Mouse (Mus musculus) heart, embryonic 15.5 days (tissue): ENCODE results near the gene Scd3. TPM values are rescaled to one million over a fixed set of nuclear protein-coding genes. Genes with fewer than 3 reads are reported as not detected.

Experiments used
- ATAC-seq: fragments of 200-750 bp; cut with Nextera tagmentation; replicated peaks from 2 replicates; pipeline ENCODE4 v1.8.0; 2017; ENCODE audit warnings: low read depth, moderate TSS enrichment; ENCODE audit not compliant: insufficient number of reproducible peaks, insufficient read depth, low FRiP score
- H3K27ac ChIP-seq: fragments of 300-500 bp; sonication (generic); 2 replicates; pipeline ENCODE4 v1.5.1; 2015; ENCODE audit warnings: mild to moderate bottlenecking, inconsistent platforms
- H3K27me3 ChIP-seq: fragments of 300-500 bp; sonication (generic); 2 replicates; pipeline ENCODE4 v1.6.1; 2015; ENCODE audit warnings: inconsistent platforms
- H3K36me3 ChIP-seq: fragments of 300-500 bp; sonication (generic); 2 replicates; pipeline ENCODE4 v1.6.1; 2015; ENCODE audit warnings: mild to moderate bottlenecking, inconsistent platforms
- H3K4me1 ChIP-seq: fragments of 300-500 bp; sonication (generic); replicated peaks from 2 replicates; pipeline ENCODE4 v1.6.1; 2015; ENCODE audit warnings: inconsistent platforms
- H3K4me2 ChIP-seq: fragments of 300-500 bp; sonication (generic); 2 replicates; pipeline ENCODE4 v1.6.1; 2015; ENCODE audit warnings: inconsistent platforms, mild to moderate bottlenecking, moderate library complexity
- H3K4me3 ChIP-seq: fragments of 300-500 bp; sonication (generic); 2 replicates; pipeline ENCODE4 v1.5.1; 2015; ENCODE audit warnings: mild to moderate bottlenecking, inconsistent platforms
- H3K9ac ChIP-seq: fragments of 300-500 bp; sonication (generic); 2 replicates; pipeline ENCODE4 v1.6.1; 2015; ENCODE audit warnings: mild to moderate bottlenecking, inconsistent platforms
- H3K9me3 ChIP-seq: fragments of 300-500 bp; sonication (generic); replicated peaks from 2 replicates; pipeline ENCODE4 v1.6.1; 2016; ENCODE audit warnings: inconsistent platforms
- whole genome bisulfite sequencing: fragments of 180-500 bp; shearing (Covaris S2); methylation state at CpG from one replicate; pipeline ENCODE4 v1.1.7; 2015; ENCODE audit warnings: mixed read lengths; 5-methylcytosine and 5-hydroxymethylcytosine counted together
- polyA plus RNA-seq: library from polyadenylated mRNA; unstranded; fragments of >200 nt; fragmentation: Nextera tagmentation; extraction: Ambion mirVana; gene quantifications from 2 replicates; pipeline ENCODE4 v1.2.1, GENCODE M21; 2015

Scd3 gene
- polyA plus RNA-seq, 1 experiment from 2014 or later = 0.25 TPM

GRCm38 (mm10) chr19:44286109-44286508 is 83.0 kb downstream of the Scd3 start:
- Histone ChIP-seq H3K27me3 (no peaks in the 10 kb centered on the region), H3K9me3 (no peaks in the 10 kb centered on the region), H3K36me3 (no peaks in the 10 kb centered on the region), H3K4me3 (no peak overlapping the region), H3K27ac (peak overlapping the region; percentile 27), H3K9ac (no peak overlapping the region), H3K4me2 (no peak overlapping the region), H3K4me1 (peaks cover 49% of the 10 kb centered on the region)
- ATAC-seq = no peak
- 43% methylated on average over 2 of the region's 2 CpGs for WGBS

GRCm38 (mm10) chr19:44287415-44288110 is 84.5 kb downstream of the Scd3 start:
- WGBS = 49% methylated on average over 11 of the region's 11 CpGs
- Histone ChIP-seq H3K9ac (no peak overlapping the region), H3K27ac (0 out of 2 replicates have a peak overlapping the region, but pooled peaks have one; percentile 20), H3K4me2 (no peak overlapping the region), H3K4me1 (peaks cover 54% of the 10 kb centered on the region), H3K27me3 (no peaks in the 10 kb centered on the region), H3K9me3 (no peaks in the 10 kb centered on the region), H3K36me3 (no peaks in the 10 kb centered on the region), H3K4me3 (no peak overlapping the region)
- ATAC-seq = no peak

- no peak overlapping the region for H3K4me3 ChIP-seq
- 84% methylated on average over 2 of the region's 2 CpGs for WGBS
- H3K27me3 ChIP-seq = no peaks in the 10 kb centered on the region
- H3K9me3 ChIP-seq = no peaks in the 10 kb centered on the region
- H3K27ac ChIP-seq = peak overlapping the region; percentile 99
- peak overlapping the region; percentile 94 for H3K4me2 ChIP-seq
- peaks cover 8% of the 10 kb centered on the region; the same call in 1 of the 2 replicates for H3K36me3 ChIP-seq
- H3K9ac ChIP-seq = 0 out of 2 replicates have a peak overlapping the region, but pooled peaks have one; percentile 63
- peaks cover 52% of the 10 kb centered on the region for H3K4me1 ChIP-seq
- ATAC-seq = no peak
Measured at GRCm38 (mm10) chr19:44292083-44292482, 89.0 kb downstream of the Scd3 start.

- Histone ChIP-seq H3K27me3 (no peaks in the 10 kb centered on the region), H3K4me2 (peak overlapping the region; percentile 94), H3K4me3 (peak overlapping the region; percentile 80), H3K36me3 (peaks cover 8% of the 10 kb centered on the region; the same call in 1 of the 2 replicates), H3K9me3 (no peaks in the 10 kb centered on the region), H3K4me1 (peaks cover 53% of the 10 kb centered on the region), H3K27ac (peak overlapping the region; percentile 99), H3K9ac (peak overlapping the region; percentile 63)
- no peak for ATAC-seq
- WGBS = 49% methylated on average over 3 of the region's 3 CpGs
Measured at GRCm38 (mm10) chr19:44292483-44292882, 89.4 kb downstream of the Scd3 start.

- peaks cover 54% of the 10 kb centered on the region for H3K4me1 ChIP-seq
- WGBS = 2% methylated on average over 21 of the region's 21 CpGs
- peak within 1 kb of the TSS; percentile 99 for H3K27ac ChIP-seq
- peaks cover 12% of the 10 kb centered on the region for H3K36me3 ChIP-seq
- H3K27me3 ChIP-seq = no peaks in the 10 kb centered on the region
- ATAC-seq = peak; percentile 26
- H3K4me2 ChIP-seq = peak within 1 kb of the TSS; percentile 94
- peak within 1 kb of the TSS; percentile 80 for H3K4me3 ChIP-seq
- peak within 1 kb of the TSS; percentile 84 for H3K9ac ChIP-seq
- no peaks in the 10 kb centered on the region for H3K9me3 ChIP-seq
Measured at GRCm38 (mm10) chr19:44292941-44293768, 90.1 kb downstream of the Scd3 start, which contains the start of gene Scd2. TSS of gene Scd2 (plus strand) at chr19:44293674.

Other genes starting within 250 kb of the Scd3 start
- 0.63 and 0.87 TPM in 2 replicates for gene Cpn1, start 216.7 kb upstream of the Scd3 start, polyA plus RNA-seq
- 0.20 TPM in 1 of 2 replicates, not detected in the other for gene Cyp2c23, start 174.1 kb upstream of the Scd3 start, polyA plus RNA-seq
- gene Erlin1, start 133.5 kb upstream of the Scd3 start, polyA plus RNA-seq = 14.0 and 16.9 TPM in 2 replicates
- 26.7 and 28.4 TPM in 2 replicates for gene Chuk, start 95.8 kb upstream of the Scd3 start, polyA plus RNA-seq
- 15.8 and 16.0 TPM in 2 replicates for gene Cwf19l1, start 67.4 kb upstream of the Scd3 start, polyA plus RNA-seq
- 53.0 and 53.5 TPM in 2 replicates for gene Bloc1s2, start 56.8 kb upstream of the Scd3 start, polyA plus RNA-seq
- not detected in 2 replicates for gene Pkd2l1, start 10.8 kb upstream of the Scd3 start, polyA plus RNA-seq
- gene Scd2, start 90.4 kb downstream of the Scd3 start, polyA plus RNA-seq = 131 and 164 TPM in 2 replicates
- gene Scd4, start 129.8 kb downstream of the Scd3 start, polyA plus RNA-seq = 2.5 TPM in 2 replicates
- 0.93 and 1.8 TPM in 2 replicates for gene Scd1, start 204.6 kb downstream of the Scd3 start, polyA plus RNA-seq